Mouse (Mus musculus) testis, adult 2 months (tissue): Measurements from ENCODE around the gene 4933416C03Rik. TPM values are rescaled to one million over a fixed set of nuclear protein-coding genes. Genes with fewer than 3 reads are reported as not detected.

Experiments used
- H3K27ac ChIP-seq: fragments of 200-500 bp; 2 replicates; pipeline ENCODE4 v1.5.1; 2012; ENCODE audit warnings: low read depth, low read length; ENCODE audit not compliant: control insufficient read depth, insufficient read depth
- H3K27me3 ChIP-seq: fragments of 200-500 bp; 2 replicates; pipeline ENCODE4 v1.6.1; 2012; ENCODE audit warnings: mild to moderate bottlenecking, low read length, moderate library complexity; ENCODE audit not compliant: control insufficient read depth, insufficient read depth
- H3K36me3 ChIP-seq: fragments of 200-500 bp; 2 replicates; pipeline ENCODE4 v1.6.1; 2012; ENCODE audit warnings: mild to moderate bottlenecking, low read length; ENCODE audit not compliant: control insufficient read depth, insufficient read depth
- H3K4me1 ChIP-seq: fragments of 200-500 bp; 2 replicates; pipeline ENCODE4 v1.6.1; 2012; ENCODE audit warnings: low read length; ENCODE audit not compliant: control insufficient read depth, insufficient read depth
- H3K4me3 ChIP-seq: fragments of 200-500 bp; 2 replicates; pipeline ENCODE4 v1.5.1; 2012; ENCODE audit warnings: low read depth, mild to moderate bottlenecking, low read length, moderate library complexity, mixed read lengths; ENCODE audit not compliant: control insufficient read depth
- CTCF ChIP-seq: fragments of 200-500 bp; IDR thresholded peaks from 2 replicates; pipeline ENCODE4 v1.5.1; 2012; ENCODE audit warnings: low read depth, mild to moderate bottlenecking, inconsistent platforms, low read length, moderate library complexity; ENCODE audit not compliant: control insufficient read depth, insufficient read depth, insufficient replicate concordance
- POLR2A ChIP-seq: fragments of 200-500 bp; IDR thresholded peaks from 2 replicates; pipeline ENCODE4 v1.6.1; 2012; ENCODE audit warnings: low read depth, mild to moderate bottlenecking, inconsistent platforms, low read length, moderate library complexity; ENCODE audit not compliant: control insufficient read depth
- polyA plus RNA-seq: library from polyadenylated mRNA; depleted of rRNA; stranded (reverse); fragments of >200 nt; gene quantifications from 2 replicates; pipeline ENCODE4 v1.2.3, GENCODE M21; 2012; rRNA removed

4933416C03Rik gene
- polyA plus RNA-seq, 1 experiment: 46.6 TPM

DNA sequence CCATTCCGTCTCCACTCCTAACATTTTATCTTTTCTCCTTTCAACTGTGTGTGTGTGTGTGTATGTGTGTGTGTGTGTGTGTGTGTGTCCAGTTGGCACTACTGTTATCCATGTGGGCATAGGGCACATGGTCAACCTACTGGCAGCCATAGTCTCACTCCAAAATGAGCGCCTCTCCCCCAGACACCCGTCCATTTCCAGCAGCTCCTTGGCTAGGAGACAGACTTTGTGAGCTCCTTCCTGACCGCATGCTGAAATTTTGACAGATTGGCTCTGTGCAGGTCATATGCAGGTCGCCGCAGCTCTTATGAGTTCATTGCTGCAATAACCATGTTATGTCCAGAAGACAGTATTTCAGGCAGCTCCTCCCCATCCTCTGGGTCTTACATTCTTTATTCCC lies 32.9 kb downstream of the 4933416C03Rik start:
- no peaks in the 10 kb centered on the region for H3K4me1 ChIP-seq
- no peaks in the 10 kb centered on the region for H3K27me3 ChIP-seq
- TF ChIP-seq CTCF (no peak), POLR2A (no peak)
- no peak overlapping the region for H3K4me3 ChIP-seq
- H3K36me3 ChIP-seq: no peaks in the 10 kb centered on the region
- no peak overlapping the region for H3K27ac ChIP-seq

DNA sequence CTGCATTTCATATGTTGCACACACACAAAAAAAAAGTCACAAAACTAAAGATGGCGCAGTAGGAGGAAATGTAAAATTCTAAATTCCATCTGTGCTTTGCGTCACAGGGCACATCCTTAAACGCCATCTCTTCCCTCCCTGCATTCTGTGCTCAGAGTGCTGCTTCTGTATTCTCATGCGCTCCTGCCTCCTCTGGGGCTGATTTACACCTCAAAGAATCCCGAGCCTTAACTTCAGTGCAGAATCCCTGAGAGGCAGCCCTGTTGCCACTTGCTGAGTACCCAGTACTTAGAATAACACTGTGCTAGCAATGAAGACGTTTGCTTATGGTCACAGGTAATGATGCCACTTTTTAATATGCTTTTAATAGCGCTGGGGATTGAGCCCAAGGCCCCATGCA lies 34.3 kb downstream of the 4933416C03Rik start:
- no peaks in the 10 kb centered on the region for H3K36me3 ChIP-seq
- H3K4me1 ChIP-seq: no peaks in the 10 kb centered on the region
- H3K27ac ChIP-seq: no peak overlapping the region
- H3K4me3 ChIP-seq: no peak overlapping the region
- no peaks in the 10 kb centered on the region for H3K27me3 ChIP-seq
- TF ChIP-seq CTCF (no peak), POLR2A (no peak)

DNA sequence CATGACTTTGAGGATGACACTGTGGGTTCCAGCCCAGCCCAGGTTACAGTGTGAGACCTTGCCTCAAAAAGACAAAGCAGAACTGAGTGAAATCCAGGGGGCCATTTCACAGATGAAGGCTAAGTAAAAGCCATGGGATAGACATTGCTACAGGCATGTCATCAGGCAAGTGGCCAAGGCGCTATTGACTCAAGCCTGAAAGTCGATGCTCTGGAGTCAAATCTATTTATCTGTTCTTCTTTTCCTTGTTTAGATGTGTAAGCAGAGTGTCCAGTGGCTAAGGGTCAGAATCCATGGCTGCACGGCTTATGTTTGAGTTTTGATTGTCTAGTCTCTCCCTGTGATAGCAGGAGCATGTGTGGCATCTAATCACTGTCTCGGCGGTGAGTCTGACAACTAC lies 35.1 kb downstream of the 4933416C03Rik start:
- Histone ChIP-seq H3K36me3 (no peaks in the 10 kb centered on the region), H3K4me1 (no peaks in the 10 kb centered on the region), H3K4me3 (no peak overlapping the region), H3K27me3 (no peaks in the 10 kb centered on the region), H3K27ac (no peak overlapping the region)
- TF ChIP-seq POLR2A (no peak), CTCF (no peak)

DNA sequence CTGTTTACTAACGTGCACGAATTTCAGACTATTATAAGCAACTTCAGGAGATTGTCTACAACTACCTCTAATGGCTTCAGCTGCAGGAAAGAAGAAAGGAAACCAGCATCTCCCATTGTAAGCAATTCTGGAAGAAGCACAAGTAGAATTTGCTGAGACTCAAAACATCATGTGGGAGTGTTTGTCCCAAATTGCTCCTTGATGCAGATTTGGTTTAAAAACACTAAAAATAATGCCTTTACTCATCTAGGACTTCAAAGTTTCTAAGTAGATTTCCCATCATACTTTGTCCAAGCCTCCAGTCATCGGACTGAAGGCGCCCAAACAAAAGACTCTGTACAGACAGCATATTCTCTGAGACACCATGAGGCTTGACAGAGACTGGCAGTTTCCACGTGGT lies 37.8 kb downstream of the 4933416C03Rik start:
- H3K36me3 ChIP-seq: no peaks in the 10 kb centered on the region
- H3K27ac ChIP-seq: no peak overlapping the region
- H3K27me3 ChIP-seq: no peaks in the 10 kb centered on the region
- no peaks in the 10 kb centered on the region for H3K4me1 ChIP-seq
- TF ChIP-seq POLR2A: no peak
- no peak for TF ChIP-seq CTCF
- H3K4me3 ChIP-seq: no peak overlapping the region

Other genes with a start within 250 kb of the 4933416C03Rik start
- 0.77 TPM in 2 replicates for gene Ptprr, start 95.7 kb downstream of the 4933416C03Rik start, polyA plus RNA-seq
- 0.91 and 1.0 TPM in 2 replicates for gene Ptprb, start 161.6 kb upstream of the 4933416C03Rik start, polyA plus RNA-seq